Mouse (Mus musculus): ENCODE results near the gene Gnb1l. TPM values are rescaled to one million over a fixed set of nuclear protein-coding genes. Genes with fewer than 3 reads are reported as not detected.

The Gnb1l gene
- polyA plus RNA-seq, 1 experiment from 2014 or later: 16.9 TPM

GRCm38 (mm10) chr16:18483839-18484238 lies 14.7 kb upstream of the Gnb1l start:
- H3K27ac ChIP-seq: no peak overlapping the region
- H3K4me3 ChIP-seq: no peak overlapping the region
- H3K9ac ChIP-seq: no peak overlapping the region
- H3K4me1 ChIP-seq: peaks cover 6% of the 10 kb centered on the region; the same call in 1 of the 2 replicates
- H3K4me2 ChIP-seq (replicated peaks): no peak overlapping the region
- 51% methylated on average over 5 of the region's 5 CpGs for WGBS
- no peaks in the 10 kb centered on the region for H3K36me3 ChIP-seq
- H3K9me3 ChIP-seq: no peaks in the 10 kb centered on the region
- peak; percentile 49; the same call in 1 of the 2 replicates for ATAC-seq (ENCODE audit: insufficient number of reproducible peaks, insufficient read depth, low FRiP score, low TSS enrichment)
- no peaks in the 10 kb centered on the region for H3K27me3 ChIP-seq

GRCm38 (mm10) chr16:18484386-18484785 lies 14.1 kb upstream of the Gnb1l start:
- H3K27ac ChIP-seq: peak overlapping the region; percentile 4; the same call in 1 of the 2 replicates
- H3K4me3 ChIP-seq: no peak overlapping the region
- ATAC-seq (ENCODE audit: insufficient number of reproducible peaks, insufficient read depth, low FRiP score, low TSS enrichment): no peak
- no peaks in the 10 kb centered on the region for H3K9me3 ChIP-seq
- H3K4me1 ChIP-seq: peaks cover 6% of the 10 kb centered on the region; the same call in 1 of the 2 replicates
- H3K9ac ChIP-seq: no peak overlapping the region
- no peaks in the 10 kb centered on the region for H3K27me3 ChIP-seq
- no peak overlapping the region for H3K4me2 ChIP-seq (replicated peaks)
- WGBS: 29% methylated on average over 4 of the region's 4 CpGs
- no peaks in the 10 kb centered on the region for H3K36me3 ChIP-seq

- WGBS: 34% methylated on average over 5 of the region's 5 CpGs
- Histone ChIP-seq H3K4me3 (no peak overlapping the region), H3K9ac (no peak overlapping the region), H3K4me2 (replicated peaks) (no peak overlapping the region), H3K27me3 (no peaks in the 10 kb centered on the region), H3K27ac (peak overlapping the region; percentile 4; the same call in 1 of the 2 replicates), H3K4me1 (peaks cover 6% of the 10 kb centered on the region; the same call in 1 of the 2 replicates), H3K36me3 (no peaks in the 10 kb centered on the region), H3K9me3 (no peaks in the 10 kb centered on the region)
- no peak for ATAC-seq (ENCODE audit: insufficient number of reproducible peaks, insufficient read depth, low FRiP score, low TSS enrichment)
Measured at GRCm38 (mm10) chr16:18484794-18485435, 13.6 kb upstream of the Gnb1l start.

GRCm38 (mm10) chr16:18486126-18486525 lies 12.4 kb upstream of the Gnb1l start:
- H3K4me3 ChIP-seq: no peak overlapping the region
- ATAC-seq (ENCODE audit: insufficient number of reproducible peaks, insufficient read depth, low FRiP score, low TSS enrichment): no peak
- no peaks in the 10 kb centered on the region for H3K9me3 ChIP-seq
- H3K4me2 ChIP-seq (replicated peaks): no peak overlapping the region
- 95% methylated on average over 2 of the region's 2 CpGs for WGBS
- H3K9ac ChIP-seq: no peak overlapping the region
- no peaks in the 10 kb centered on the region for H3K36me3 ChIP-seq
- H3K27ac ChIP-seq: no peak overlapping the region
- no peaks in the 10 kb centered on the region for H3K27me3 ChIP-seq
- H3K4me1 ChIP-seq: 0 out of 2 replicates have a peak, but pooled peaks cover 6% of the 10 kb centered on the region

GRCm38 (mm10) chr16:18490281-18490680 lies 8.2 kb upstream of the Gnb1l start:
- no peaks in the 10 kb centered on the region for H3K36me3 ChIP-seq
- no peaks in the 10 kb centered on the region for H3K9me3 ChIP-seq
- H3K27ac ChIP-seq: no peak overlapping the region
- 93% methylated on average over 3 of the region's 3 CpGs for WGBS
- no peaks in the 10 kb centered on the region for H3K27me3 ChIP-seq
- H3K4me1 ChIP-seq: no peaks in the 10 kb centered on the region
- no peak overlapping the region for H3K4me3 ChIP-seq
- no peak overlapping the region for H3K9ac ChIP-seq
- ATAC-seq (ENCODE audit: insufficient number of reproducible peaks, insufficient read depth, low FRiP score, low TSS enrichment): no peak
- no peak overlapping the region for H3K4me2 ChIP-seq (replicated peaks)

GRCm38 (mm10) chr16:18490894-18491293 lies 7.6 kb upstream of the Gnb1l start:
- ATAC-seq (ENCODE audit: insufficient number of reproducible peaks, insufficient read depth, low FRiP score, low TSS enrichment): no peak
- no peak overlapping the region for H3K4me2 ChIP-seq (replicated peaks)
- no peak overlapping the region for H3K4me3 ChIP-seq
- H3K27ac ChIP-seq: no peak overlapping the region
- H3K9ac ChIP-seq: no peak overlapping the region
- no peaks in the 10 kb centered on the region for H3K27me3 ChIP-seq
- no peaks in the 10 kb centered on the region for H3K9me3 ChIP-seq
- 67% methylated on average over 1 of the region's 1 CpGs for WGBS
- H3K36me3 ChIP-seq: no peaks in the 10 kb centered on the region
- H3K4me1 ChIP-seq: no peaks in the 10 kb centered on the region

- H3K4me2 ChIP-seq (replicated peaks): peak overlapping the region; percentile 84
- H3K27me3 ChIP-seq: no peaks in the 10 kb centered on the region
- H3K27ac ChIP-seq: peak overlapping the region; percentile 79
- H3K36me3 ChIP-seq: peaks cover 16% of the 10 kb centered on the region
- H3K9ac ChIP-seq: peak overlapping the region; percentile 81
- no peaks in the 10 kb centered on the region for H3K9me3 ChIP-seq
- WGBS: 7% methylated on average over 6 of the region's 6 CpGs
- H3K4me1 ChIP-seq: peaks cover 16% of the 10 kb centered on the region
- ATAC-seq (ENCODE audit: insufficient number of reproducible peaks, insufficient read depth, low FRiP score, low TSS enrichment): peak; percentile 49
- H3K4me3 ChIP-seq: peak overlapping the region; percentile 79
Measured at GRCm38 (mm10) chr16:18497865-18498515, 523 bp upstream of the Gnb1l start.

GRCm38 (mm10) chr16:18498996-18499395 lies 483 bp downstream of the Gnb1l start:
- Histone ChIP-seq H3K4me1 (peaks cover 16% of the 10 kb centered on the region), H3K27ac (0 out of 2 replicates have a peak overlapping the region, but pooled peaks have one; percentile 32), H3K9me3 (no peaks in the 10 kb centered on the region), H3K4me3 (peak overlapping the region; percentile 79), H3K4me2 (replicated peaks) (peak overlapping the region; percentile 84), H3K9ac (peak overlapping the region; percentile 81), H3K36me3 (peaks cover 22% of the 10 kb centered on the region), H3K27me3 (no peaks in the 10 kb centered on the region)
- 0% methylated on average over 22 of the region's 24 CpGs for WGBS
- no peak; the same call in 1 of the 2 replicates for ATAC-seq (ENCODE audit: insufficient number of reproducible peaks, insufficient read depth, low FRiP score, low TSS enrichment)

- no peaks in the 10 kb centered on the region for H3K27me3 ChIP-seq
- no peak overlapping the region for H3K9ac ChIP-seq
- no peak overlapping the region for H3K27ac ChIP-seq
- H3K4me2 ChIP-seq (replicated peaks): no peak overlapping the region
- ATAC-seq (ENCODE audit: insufficient number of reproducible peaks, insufficient read depth, low FRiP score, low TSS enrichment): no peak
- H3K9me3 ChIP-seq: no peaks in the 10 kb centered on the region
- H3K4me3 ChIP-seq: no peak overlapping the region
- 93% methylated on average over 6 of the region's 6 CpGs for WGBS
- H3K36me3 ChIP-seq: peaks cover 22% of the 10 kb centered on the region
- peaks cover 16% of the 10 kb centered on the region for H3K4me1 ChIP-seq
Measured at GRCm38 (mm10) chr16:18501531-18501930, 3.0 kb downstream of the Gnb1l start.

- Histone ChIP-seq H3K4me3 (no peak overlapping the region), H3K9ac (no peak overlapping the region), H3K27ac (no peak overlapping the region), H3K36me3 (peaks cover 22% of the 10 kb centered on the region), H3K27me3 (no peaks in the 10 kb centered on the region), H3K4me1 (peaks cover 19% of the 10 kb centered on the region), H3K4me2 (replicated peaks) (no peak overlapping the region), H3K9me3 (no peaks in the 10 kb centered on the region)
- WGBS: 91% methylated on average over 14 of the region's 14 CpGs
- ATAC-seq (ENCODE audit: insufficient number of reproducible peaks, insufficient read depth, low FRiP score, low TSS enrichment): no peak
Measured at GRCm38 (mm10) chr16:18503566-18504342, 5.2 kb downstream of the Gnb1l start.

GRCm38 (mm10) chr16:18506524-18507199 lies 8.1 kb downstream of the Gnb1l start:
- Histone ChIP-seq H3K9ac (no peak overlapping the region), H3K9me3 (no peaks in the 10 kb centered on the region), H3K27ac (peak overlapping the region; percentile 41; the same call in 1 of the 2 replicates), H3K4me1 (peaks cover 8% of the 10 kb centered on the region), H3K4me3 (no peak overlapping the region), H3K36me3 (peaks cover 13% of the 10 kb centered on the region), H3K4me2 (replicated peaks) (no peak overlapping the region), H3K27me3 (no peaks in the 10 kb centered on the region)
- 91% methylated on average over 3 of the region's 3 CpGs for WGBS
- peak; percentile 67; the same call in 1 of the 2 replicates for ATAC-seq (ENCODE audit: insufficient number of reproducible peaks, insufficient read depth, low FRiP score, low TSS enrichment)
